Mouse (Mus musculus) C2C12 (cell line): Measurements from ENCODE around the gene Bloc1s6.

Experiments used
- CTCF ChIP-seq: IDR thresholded peaks from one replicate; pipeline ENCODE4 v1.5.1; 2011; ENCODE audit not compliant: control insufficient read depth, insufficient read depth, insufficient read length
- FOSL1 ChIP-seq: IDR thresholded peaks from one replicate; pipeline ENCODE4 v1.8.0; 2011; ENCODE audit warnings: mild to moderate bottlenecking, low read length; ENCODE audit not compliant: poor library complexity, insufficient read depth, severe bottlenecking
- MAX ChIP-seq: IDR thresholded peaks from one replicate; pipeline ENCODE4 v1.6.1; 2011; ENCODE audit warnings: mild to moderate bottlenecking, control low read depth
- USF1 ChIP-seq: IDR thresholded peaks from one replicate; pipeline ENCODE4 v1.6.1; 2011; ENCODE audit warnings: low read depth, mild to moderate bottlenecking, control low read depth, moderate library complexity

- TF ChIP-seq CTCF: no peak
- no peak for TF ChIP-seq MAX
- no peak for TF ChIP-seq USF1
- no peak for TF ChIP-seq FOSL1
Observed at GRCm38 (mm10) chr2:122711911-122712310, 26.4 kb upstream of the Bloc1s6 start.
